Mouse (Mus musculus) hindbrain, embryonic 10.5 days (tissue): Measurements from ENCODE around the gene Wfdc1. TPM values are rescaled to one million over a fixed set of nuclear protein-coding genes. Genes with fewer than 3 reads are reported as not detected.

Experiments used
- DNase-seq: peaks from one replicate; pipeline ENCODE4 v3.0.0-alpha.2; 2017; ENCODE audit warnings: low spot score
- H3K27ac ChIP-seq: fragments of 300-500 bp; sonication (generic); 2 replicates; pipeline ENCODE4 v1.5.1; 2016; ENCODE audit warnings: mild to moderate bottlenecking, moderate library complexity
- H3K27me3 ChIP-seq: fragments of 300-500 bp; sonication (generic); 2 replicates; pipeline ENCODE4 v1.6.1; 2016; ENCODE audit warnings: mild to moderate bottlenecking; ENCODE audit not compliant: poor library complexity, insufficient read depth, severe bottlenecking
- H3K36me3 ChIP-seq: fragments of 300-500 bp; sonication (generic); 2 replicates; pipeline ENCODE4 v1.6.1; 2016; ENCODE audit warnings: mild to moderate bottlenecking, moderate library complexity
- H3K4me1 ChIP-seq: fragments of 300-500 bp; sonication (generic); replicated peaks from 2 replicates; pipeline ENCODE4 v1.6.1; 2016; ENCODE audit warnings: mild to moderate bottlenecking
- H3K4me3 ChIP-seq: fragments of 300-500 bp; sonication (generic); 2 replicates; pipeline ENCODE4 v1.5.1; 2016; ENCODE audit warnings: mild to moderate bottlenecking, moderate library complexity
- H3K9me3 ChIP-seq: fragments of 300-500 bp; sonication (generic); 2 replicates; pipeline ENCODE4 v1.6.1; 2016; ENCODE audit warnings: mild to moderate bottlenecking, moderate library complexity
- WGBS: fragments of 180-500 bp; shearing (Covaris S2); methylation state at CpG from one replicate; pipeline ENCODE4 v1.1.7; 2016; 5-methylcytosine and 5-hydroxymethylcytosine counted together
- polyA plus RNA-seq: library from polyadenylated mRNA; unstranded; fragments of >200 nt; fragmentation: Nextera tagmentation; extraction: Ambion mirVana; gene quantifications from 2 replicates; pipeline ENCODE4 v1.2.1, GENCODE M21; 2016

Wfdc1 gene
- polyA plus RNA-seq, 1 experiment from 2014 or later = 9.6 TPM

- DNase-seq = no peak
- H3K36me3 ChIP-seq = no peaks in the 10 kb centered on the region
- peaks cover 20% of the 10 kb centered on the region for H3K27me3 ChIP-seq
- WGBS = 71% methylated on average over 16 of the region's 16 CpGs
- H3K27ac ChIP-seq = no peak overlapping the region
- peaks cover 43% of the 10 kb centered on the region for H3K4me1 ChIP-seq
- no peak overlapping the region for H3K4me3 ChIP-seq
- no peaks in the 10 kb centered on the region for H3K9me3 ChIP-seq
Measured at GRCm38 (mm10) chr8:119670419-119671091, 4.4 kb downstream of the Wfdc1 start.

- Histone ChIP-seq H3K27ac (no peak overlapping the region), H3K4me3 (no peak overlapping the region), H3K27me3 (0 out of 2 replicates have a peak, but pooled peaks cover under 1% of the 10 kb centered on the region), H3K36me3 (no peaks in the 10 kb centered on the region), H3K4me1 (peaks cover 29% of the 10 kb centered on the region), H3K9me3 (no peaks in the 10 kb centered on the region)
- no peak for DNase-seq
- 82% methylated on average over 11 of the region's 11 CpGs for WGBS
Measured at GRCm38 (mm10) chr8:119673976-119674555, 7.9 kb downstream of the Wfdc1 start.

DNA sequence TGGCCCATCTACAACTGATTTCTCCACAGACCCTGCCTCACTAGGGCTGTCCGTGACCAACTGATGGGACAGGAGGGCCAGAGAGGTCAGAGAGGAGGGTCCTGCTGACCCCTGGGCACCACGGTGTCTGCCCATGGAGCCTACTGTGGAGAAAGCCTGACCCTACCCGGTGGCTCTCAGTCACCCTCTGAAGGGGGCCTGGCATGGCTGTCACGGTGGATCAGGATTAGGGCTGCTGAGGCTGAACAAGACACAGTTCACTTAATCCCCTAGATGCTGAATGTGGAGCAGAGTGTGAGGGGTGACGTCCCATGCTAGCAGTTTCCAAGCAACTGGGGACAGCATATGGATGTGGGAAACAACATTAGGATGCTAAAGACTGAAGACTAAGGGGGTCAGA lies 9.3 kb downstream of the Wfdc1 start:
- 56% methylated on average over 5 of the region's 5 CpGs for WGBS
- 0 out of 2 replicates have a peak, but pooled peaks cover 5% of the 10 kb centered on the region for H3K27me3 ChIP-seq
- H3K9me3 ChIP-seq = no peaks in the 10 kb centered on the region
- DNase-seq = no peak
- H3K36me3 ChIP-seq = no peaks in the 10 kb centered on the region
- H3K4me3 ChIP-seq = no peak overlapping the region
- peak overlapping the region; percentile 40; the same call in 1 of the 2 replicates for H3K27ac ChIP-seq
- H3K4me1 ChIP-seq = peaks cover 27% of the 10 kb centered on the region

DNA sequence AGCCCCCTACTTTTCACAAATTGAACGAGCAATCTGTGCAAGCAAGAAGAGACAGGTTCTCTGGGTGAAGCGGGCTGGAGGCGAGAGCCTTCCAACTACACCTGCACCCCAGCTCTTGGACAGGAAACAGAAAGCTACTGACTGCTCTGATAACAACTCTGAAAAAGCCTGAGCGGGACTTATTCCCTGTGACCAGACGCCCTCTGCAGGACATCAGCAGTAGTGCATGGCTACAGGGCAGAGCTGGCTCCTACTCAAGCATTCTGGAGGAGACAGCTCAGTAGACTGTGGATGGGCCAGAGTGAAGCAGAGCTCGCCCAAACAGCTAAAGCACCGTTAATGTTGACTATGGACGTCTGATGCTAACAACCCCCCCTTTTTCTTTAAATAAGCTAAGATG lies 10.2 kb downstream of the Wfdc1 start:
- no peak overlapping the region for H3K4me3 ChIP-seq
- H3K9me3 ChIP-seq = no peaks in the 10 kb centered on the region
- H3K36me3 ChIP-seq = no peaks in the 10 kb centered on the region
- H3K4me1 ChIP-seq = peaks cover 21% of the 10 kb centered on the region
- 25% methylated on average over 8 of the region's 8 CpGs for WGBS
- H3K27ac ChIP-seq = no peak overlapping the region
- DNase-seq = peak; percentile 88
- 0 out of 2 replicates have a peak, but pooled peaks cover 5% of the 10 kb centered on the region for H3K27me3 ChIP-seq

DNA sequence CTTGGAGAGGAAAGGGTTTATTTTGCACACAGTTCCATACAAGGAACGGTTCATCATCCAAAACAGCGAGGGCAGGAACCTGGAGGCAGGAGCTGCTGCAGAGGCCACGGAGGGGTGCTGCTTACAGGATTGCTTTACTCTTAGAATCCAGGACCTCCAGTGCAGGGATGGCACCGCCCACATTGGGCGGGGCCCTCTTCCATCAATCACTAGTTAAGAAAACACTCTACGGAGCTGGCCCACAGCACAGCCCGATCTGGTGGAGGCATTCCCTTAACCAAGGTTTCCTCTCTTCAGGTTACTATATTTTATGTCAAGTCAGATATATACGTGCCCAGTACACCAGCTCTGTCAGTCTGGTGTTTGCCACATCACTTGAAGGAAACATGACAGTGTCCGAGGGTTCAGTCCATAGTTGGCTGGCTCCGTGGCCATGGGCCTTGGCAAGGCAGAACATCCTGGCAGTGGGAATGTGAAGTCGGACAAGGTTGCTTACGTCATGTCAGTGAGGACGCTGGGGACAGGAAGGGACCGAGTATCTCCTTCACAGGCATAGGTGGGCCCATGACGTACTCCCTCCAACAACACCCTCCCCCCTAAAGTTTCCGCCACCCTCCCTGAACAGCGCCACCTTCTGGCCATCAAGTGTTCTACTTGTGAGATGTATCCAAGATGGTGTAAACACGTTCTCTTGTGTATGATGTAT lies 12.1 kb downstream of the Wfdc1 start:
- WGBS = 8% methylated on average over 18 of the region's 18 CpGs
- peaks cover 21% of the 10 kb centered on the region for H3K4me1 ChIP-seq
- peak; percentile 58 for DNase-seq
- no peak overlapping the region for H3K27ac ChIP-seq
- H3K36me3 ChIP-seq = no peaks in the 10 kb centered on the region
- H3K27me3 ChIP-seq = 0 out of 2 replicates have a peak, but pooled peaks cover 5% of the 10 kb centered on the region
- H3K9me3 ChIP-seq = no peaks in the 10 kb centered on the region
- peak overlapping the region; percentile 41 for H3K4me3 ChIP-seq

- Histone ChIP-seq H3K27me3 (0 out of 2 replicates have a peak, but pooled peaks cover 5% of the 10 kb centered on the region), H3K4me1 (peaks cover 21% of the 10 kb centered on the region), H3K9me3 (no peaks in the 10 kb centered on the region), H3K4me3 (no peak overlapping the region), H3K36me3 (no peaks in the 10 kb centered on the region), H3K27ac (no peak overlapping the region)
- DNase-seq = no peak
- 68% methylated on average over 14 of the region's 14 CpGs for WGBS
Measured at GRCm38 (mm10) chr8:119679184-119679583, 13.0 kb downstream of the Wfdc1 start.

- Histone ChIP-seq H3K4me1 (peaks cover 46% of the 10 kb centered on the region), H3K27ac (no peak overlapping the region), H3K27me3 (peaks cover 7% of the 10 kb centered on the region; the same call in 1 of the 2 replicates), H3K36me3 (no peaks in the 10 kb centered on the region), H3K9me3 (no peaks in the 10 kb centered on the region), H3K4me3 (no peak overlapping the region)
- 85% methylated on average over 6 of the region's 6 CpGs for WGBS
- no peak for DNase-seq
Measured at GRCm38 (mm10) chr8:119690602-119691001, 24.4 kb downstream of the Wfdc1 start.

GRCm38 (mm10) chr8:119691989-119692388 lies 25.8 kb downstream of the Wfdc1 start:
- no peak for DNase-seq
- H3K9me3 ChIP-seq = no peaks in the 10 kb centered on the region
- H3K4me3 ChIP-seq = no peak overlapping the region
- H3K4me1 ChIP-seq = peaks cover 39% of the 10 kb centered on the region
- H3K27me3 ChIP-seq = peaks cover 2% of the 10 kb centered on the region; the same call in 1 of the 2 replicates
- no peak overlapping the region for H3K27ac ChIP-seq
- WGBS = 78% methylated on average over 4 of the region's 4 CpGs
- no peaks in the 10 kb centered on the region for H3K36me3 ChIP-seq

DNA sequence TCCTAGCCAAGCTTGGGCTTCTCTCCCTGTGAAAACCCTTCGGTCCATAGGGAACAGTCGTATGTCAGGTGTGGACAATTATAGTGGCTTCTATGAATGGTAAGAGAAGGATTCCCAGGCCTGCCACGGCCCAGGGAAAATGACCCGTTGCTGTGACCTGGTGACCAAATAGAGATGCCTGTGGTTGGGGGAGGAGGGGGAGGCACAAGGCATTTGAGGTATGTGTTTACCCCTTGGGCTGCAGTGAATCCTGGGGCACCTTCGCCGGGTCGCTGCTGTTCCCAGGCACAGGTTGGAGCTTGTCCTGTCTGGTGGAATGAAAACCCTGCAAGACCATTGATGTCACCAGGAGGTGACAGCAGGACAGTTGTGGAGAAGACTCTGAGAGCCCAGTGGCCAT lies 28.5 kb downstream of the Wfdc1 start:
- no peak for DNase-seq
- H3K36me3 ChIP-seq = no peaks in the 10 kb centered on the region
- H3K4me1 ChIP-seq = peaks cover 35% of the 10 kb centered on the region
- H3K27ac ChIP-seq = peak overlapping the region; percentile 8; the same call in 1 of the 2 replicates
- H3K4me3 ChIP-seq = no peak overlapping the region
- H3K27me3 ChIP-seq = peaks cover 26% of the 10 kb centered on the region
- WGBS = 78% methylated on average over 7 of the region's 7 CpGs
- H3K9me3 ChIP-seq = no peaks in the 10 kb centered on the region

- H3K36me3 ChIP-seq = no peaks in the 10 kb centered on the region
- H3K27ac ChIP-seq = no peak overlapping the region
- DNase-seq = no peak
- peaks cover 36% of the 10 kb centered on the region for H3K4me1 ChIP-seq
- no peak overlapping the region for H3K4me3 ChIP-seq
- WGBS = 82% methylated on average over 2 of the region's 2 CpGs
- H3K9me3 ChIP-seq = no peaks in the 10 kb centered on the region
- peaks cover 51% of the 10 kb centered on the region for H3K27me3 ChIP-seq
Measured at GRCm38 (mm10) chr8:119697163-119697562, 31.0 kb downstream of the Wfdc1 start.

GRCm38 (mm10) chr8:119698960-119699359 lies 32.8 kb downstream of the Wfdc1 start:
- peaks cover 60% of the 10 kb centered on the region for H3K27me3 ChIP-seq
- no peaks in the 10 kb centered on the region for H3K9me3 ChIP-seq
- WGBS = 3% methylated on average over 12 of the region's 12 CpGs
- H3K4me3 ChIP-seq = peak overlapping the region; percentile 28; the same call in 1 of the 2 replicates
- no peak overlapping the region for H3K27ac ChIP-seq
- peaks cover 36% of the 10 kb centered on the region for H3K4me1 ChIP-seq
- no peaks in the 10 kb centered on the region for H3K36me3 ChIP-seq
- peak; percentile 56 for DNase-seq

GRCm38 (mm10) chr8:119699549-119700134 lies 33.5 kb downstream of the Wfdc1 start, which contains the start of gene Atp2c2:
Gene Atp2c2 (plus strand): TSS chr8:119700009.
- H3K4me3 ChIP-seq = peak within 1 kb of the TSS; percentile 28
- WGBS = 3% methylated on average over 26 of the region's 26 CpGs
- H3K4me1 ChIP-seq = peaks cover 31% of the 10 kb centered on the region
- peaks cover 60% of the 10 kb centered on the region for H3K27me3 ChIP-seq
- no peaks in the 10 kb centered on the region for H3K36me3 ChIP-seq
- peak within 1 kb of the TSS; percentile 4; the same call in 1 of the 2 replicates for H3K27ac ChIP-seq
- no peak for DNase-seq
- H3K9me3 ChIP-seq = no peaks in the 10 kb centered on the region
